Mouse (Mus musculus) E14TG2a.4 (cell line): ENCODE results near the gene Bcl2a1c.

Experiments
- CTCF ChIP-seq: conservative IDR thresholded peaks from 2 replicates; pipeline ENCODE4 v1.5.1; 2014; ENCODE audit warnings: low read length
- NANOG ChIP-seq: IDR thresholded peaks from 2 replicates; pipeline ENCODE4 v1.6.1; 2014; ENCODE audit warnings: borderline replicate concordance, low read length, mixed read lengths
- POU5F1 ChIP-seq: IDR thresholded peaks from 2 replicates; pipeline ENCODE4 v1.6.1; 2014; ENCODE audit warnings: low read length, borderline replicate concordance

GRCm38 (mm10) chr9:114375276-114375962 lies 45.5 kb downstream of the Bcl2a1c start:
- TF ChIP-seq CTCF, result no peak
- no peak for TF ChIP-seq NANOG
- TF ChIP-seq POU5F1, result no peak
